29 mouse cellular contexts compared by ENCODE assay signal in genomic region chrX:57219563-57219962, GRCm38 (mm10). TPM values are rescaled to one million over a fixed set of nuclear protein-coding genes. Genes with fewer than 3 reads are reported as not detected.
"Had no signal": no experiment of that assay in that cellular context is flagged by ENCODE, and none has a peak within 500 bp of the region (broad histone marks: within the 10 kb centered on the region; RNA-seq: fewer than 3 reads in every experiment).

No protein-coding gene starts in this region.

- H3K4me3 ChIP-seq: layer of hippocampus, adult 2 months; limb, embryonic 12.5 days; limb, embryonic 15.5 days; liver, embryonic 15.5 days; lung, embryonic 15.5 days; megakaryocyte, embryonic 14.5 days; neural tube, embryonic 13.5 days had no signal

- H3K27me3 ChIP-seq: limb, embryonic 12.5 days; limb, embryonic 15.5 days; liver, embryonic 15.5 days; lung, embryonic 15.5 days; neural tube, embryonic 13.5 days had no signal

- H3K9ac ChIP-seq: limb, embryonic 12.5 days; limb, embryonic 15.5 days; liver, embryonic 15.5 days; lung, embryonic 15.5 days; neural tube, embryonic 13.5 days had no signal

- H3K9me3 ChIP-seq: limb, embryonic 12.5 days; limb, embryonic 15.5 days; liver, embryonic 15.5 days; lung, embryonic 15.5 days; megakaryocyte, embryonic 14.5 days; neural tube, embryonic 13.5 days had no signal

- H3K4me2 ChIP-seq: limb, embryonic 12.5 days; limb, embryonic 15.5 days; liver, embryonic 11.5 days; liver, embryonic 15.5 days; lung, embryonic 15.5 days; midbrain, embryonic 11.5 days; neural tube, embryonic 13.5 days had no signal

- H3K27ac ChIP-seq: layer of hippocampus, adult 2 months; limb, embryonic 12.5 days; limb, embryonic 15.5 days; liver, embryonic 15.5 days; lung, embryonic 15.5 days; neural tube, embryonic 13.5 days had no signal

- H3K36me3 ChIP-seq: limb, embryonic 12.5 days; limb, embryonic 15.5 days; liver, embryonic 15.5 days; lung, embryonic 15.5 days; neural tube, embryonic 13.5 days had no signal

- H3K4me1 ChIP-seq: limb, embryonic 12.5 days; limb, embryonic 15.5 days; liver, embryonic 15.5 days; lung, embryonic 15.5 days; megakaryocyte, embryonic 14.5 days; neural tube, embryonic 13.5 days had no signal

- DNase-seq: kidney, adult 11 months; kidney, adult 8-10 months; kidney, postnatal 14 days; kidney, postnatal 4 days; layer of hippocampus, adult 9-11 months; left cerebral cortex, postnatal 4 days; lung, adult 18-20 months; lung, postnatal 10 days; lung, postnatal 36 days; midbrain, embryonic 14.5 days; retina, postnatal 1 day; right cerebral cortex, postnatal 25 days; thymus, adult 18-20 months; thymus, postnatal 36 days had no signal

RNA-seq across cellular contexts. Expression of gene Cd40lg, which starts 7.6 kb away (rescaled TPM):
- total RNA-seq: layer of hippocampus, adult 2 months; layer of hippocampus, postnatal 25 days; left cerebral cortex, adult 8-10 months; left cerebral cortex, postnatal 14 days; left cerebral cortex, postnatal 4 days; midbrain, postnatal 0 days had no signal
- polyA plus RNA-seq: kidney, embryonic 16.5 days; limb, embryonic 12.5 days; limb, embryonic 15.5 days; liver, embryonic 11.5 days; liver, embryonic 15.5 days; lung, embryonic 15.5 days; midbrain, embryonic 11.5 days; midbrain, embryonic 14.5 days; midbrain, postnatal 0 days; neural tube, embryonic 13.5 days; stomach, embryonic 16.5 days had no signal
